Mouse (Mus musculus) left cerebral cortex, adult 8-10 months (tissue): ENCODE measurements at regions not wholly inside any gene's neighbourhood (a gene's known extent, or its start where the extent isn't known, plus 50 kb on each side); places are given as distances from the start of the nearest gene placed in this dataset.

Source experiments
- DNase-seq, 2 experiments: peaks; one replicate each; pipeline ENCODE4 v3.0.0; 2022; ENCODE audit warnings: low spot score in 2 of 2

DNA sequence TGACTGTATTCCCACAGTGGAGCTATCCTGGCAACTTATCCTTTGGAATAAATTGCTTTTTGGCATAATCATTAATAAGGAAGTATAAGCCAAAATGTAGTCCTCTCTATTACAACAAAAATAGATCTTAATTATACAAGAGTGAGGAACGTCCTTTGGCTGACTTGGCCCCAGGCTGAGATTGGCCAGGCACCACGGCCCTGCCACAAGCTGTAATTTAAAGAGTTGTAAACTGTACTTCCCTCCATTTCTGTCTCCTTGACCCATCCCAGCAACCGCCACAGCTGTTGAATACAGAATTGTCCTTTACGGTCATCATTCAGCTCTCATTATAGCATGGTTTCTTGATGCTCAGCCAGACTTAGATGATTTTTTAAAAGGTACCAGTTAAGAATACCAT, 119.6 kb upstream of the Smad1 start:
- no peak for DNase-seq

DNA sequence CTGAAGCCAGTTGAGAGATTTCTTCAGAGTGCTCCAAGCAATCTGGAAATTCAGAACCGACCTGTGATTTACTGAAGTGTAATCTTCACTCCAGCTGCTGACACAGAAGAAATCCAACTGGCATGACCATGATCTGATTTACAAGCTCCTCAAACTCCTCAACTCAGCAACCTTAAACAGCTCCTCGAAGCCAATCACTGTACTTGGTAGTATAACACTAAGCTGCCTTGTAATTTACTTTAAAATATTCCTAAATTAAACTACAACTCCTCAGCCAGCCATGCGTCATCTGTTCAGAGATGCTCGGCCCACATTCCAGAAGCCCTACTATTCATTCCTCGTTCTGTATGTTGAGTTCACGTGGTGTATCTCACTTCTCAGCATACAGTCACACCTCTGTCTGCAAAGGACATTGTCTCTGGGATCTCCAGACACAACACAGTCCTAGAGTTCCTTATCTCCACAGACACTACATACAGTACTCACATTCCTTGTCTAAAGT, 116.0 kb upstream of the Smad1 start:
- no peak for DNase-seq

DNA sequence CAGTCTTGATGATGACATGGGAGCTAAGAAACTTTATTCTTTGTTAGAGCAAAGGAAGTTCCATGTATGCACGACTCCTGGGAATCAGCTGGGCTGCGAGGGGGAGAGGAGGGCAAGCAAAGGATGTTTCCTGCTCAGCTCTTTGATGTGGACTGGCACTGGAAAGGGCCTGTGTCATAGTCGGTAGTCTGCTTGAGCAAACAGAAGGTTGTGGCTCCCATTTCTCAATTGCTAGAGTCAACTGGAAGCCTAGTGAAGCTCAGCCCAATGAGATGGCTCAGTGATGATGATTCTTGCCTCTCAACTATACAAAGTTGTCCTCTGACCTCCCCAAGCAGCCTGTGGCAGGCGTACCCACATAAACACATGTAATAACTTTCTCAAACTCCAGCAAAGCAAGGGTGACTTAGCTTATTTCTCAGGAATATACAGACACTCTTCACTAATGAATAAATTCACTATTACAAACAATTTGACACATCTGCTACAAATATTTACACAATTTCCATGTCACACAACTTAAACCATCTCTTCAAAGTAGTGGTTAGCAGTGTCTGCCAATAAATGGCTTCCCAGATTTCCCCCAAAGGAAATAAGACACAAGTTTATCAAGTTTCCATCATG, 115.4 kb upstream of the Smad1 start:
- no peak for DNase-seq

DNA sequence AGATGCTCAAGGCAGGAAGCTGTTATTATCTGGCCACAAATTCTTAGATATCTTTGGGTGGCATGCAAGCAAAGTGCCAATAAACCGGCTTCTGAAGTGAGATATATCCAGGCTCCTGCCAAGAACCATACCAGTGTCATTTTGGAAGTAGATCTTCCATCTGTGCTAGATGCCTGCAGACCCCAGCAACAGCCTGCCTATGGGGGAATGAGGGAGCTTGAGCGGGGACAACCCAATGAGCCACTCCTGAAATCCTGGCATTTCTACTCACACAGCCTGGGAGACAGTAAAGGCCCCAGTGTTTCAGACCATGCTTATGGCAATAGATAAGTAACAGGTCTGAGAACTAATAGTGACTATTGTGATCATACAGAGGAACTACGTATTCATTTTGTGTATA, 109.3 kb upstream of the Smad1 start:
- no peak for DNase-seq

DNA sequence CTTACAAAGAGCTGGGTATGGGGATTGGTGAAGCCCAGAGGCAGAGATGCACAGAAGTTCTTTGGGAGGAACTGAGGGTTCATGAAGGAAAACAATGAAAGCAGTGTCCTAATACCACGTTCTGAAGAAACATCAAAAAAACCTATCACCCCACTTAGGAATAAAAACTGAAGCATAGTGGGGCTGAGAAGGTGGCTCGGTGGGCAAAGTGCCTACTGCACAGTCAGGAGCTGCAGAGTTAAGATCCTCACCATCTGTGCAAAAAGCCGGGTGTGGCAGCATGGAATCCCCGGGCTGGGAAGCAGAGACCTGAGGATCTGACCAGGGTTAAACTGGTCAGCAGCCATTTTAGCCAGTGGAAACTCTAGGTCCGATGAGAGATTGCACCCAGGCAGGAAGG, 106.1 kb upstream of the Smad1 start:
- no peak for DNase-seq

DNA sequence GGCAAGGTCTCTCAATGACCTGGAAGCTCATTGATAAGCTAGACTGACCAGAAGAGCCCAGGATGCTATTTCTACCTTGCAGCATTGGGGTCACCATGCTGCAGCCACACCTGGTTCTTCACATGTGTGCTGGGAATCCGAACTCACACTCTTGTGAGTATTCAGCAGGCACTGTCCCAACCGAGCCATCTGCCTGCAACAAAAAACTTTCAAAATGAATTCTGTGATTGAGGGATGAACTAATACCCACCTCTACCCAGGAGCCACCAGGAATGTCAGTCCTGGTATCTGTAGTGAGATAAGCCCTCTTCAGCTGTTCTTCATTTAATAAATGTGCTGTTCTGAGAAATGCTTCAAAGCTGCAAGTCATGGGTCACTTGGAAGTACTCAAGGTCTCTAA, 104.6 kb upstream of the Smad1 start:
- no peak for DNase-seq

DNA sequence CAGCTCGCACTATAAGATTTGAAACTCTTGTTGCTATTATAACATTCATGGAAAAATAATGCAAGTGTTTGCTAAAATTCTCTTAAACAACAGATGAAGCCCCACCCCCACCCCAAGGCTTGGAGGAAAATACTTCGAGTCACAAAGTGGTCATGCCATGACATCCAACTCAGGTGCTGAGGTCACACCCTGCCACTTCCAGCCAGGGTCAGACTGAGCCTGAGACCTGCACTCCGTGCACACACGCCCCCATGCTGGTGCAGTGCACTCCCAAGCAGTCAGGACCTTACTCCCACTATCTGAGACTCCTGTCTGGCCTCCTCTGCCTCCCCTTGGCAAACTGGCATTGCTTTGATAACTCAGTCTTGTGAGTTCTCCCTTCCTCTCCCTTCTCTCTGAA, 102.7 kb upstream of the Smad1 start:
- no peak for DNase-seq

DNA sequence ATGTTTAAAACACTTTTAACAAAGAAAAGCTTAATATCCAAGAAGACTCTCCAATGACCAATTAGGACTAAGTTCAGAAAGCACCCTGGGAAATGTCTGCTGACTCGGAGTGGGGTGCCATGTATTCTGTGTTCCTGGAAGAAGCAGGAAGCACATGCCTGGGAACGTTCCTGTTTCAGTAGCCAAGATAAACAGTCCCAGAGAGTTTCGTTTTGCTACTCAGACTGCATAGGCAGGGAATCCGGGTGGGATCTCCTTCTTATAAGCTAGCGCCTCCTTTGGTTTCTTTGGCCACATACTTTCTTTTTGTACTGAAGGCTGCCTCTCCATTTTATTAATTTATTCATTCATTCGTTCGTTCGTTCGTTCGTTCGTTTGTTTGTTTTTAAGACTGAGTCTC, 101.9 kb upstream of the Smad1 start:
- DNase-seq, result no peak

DNA sequence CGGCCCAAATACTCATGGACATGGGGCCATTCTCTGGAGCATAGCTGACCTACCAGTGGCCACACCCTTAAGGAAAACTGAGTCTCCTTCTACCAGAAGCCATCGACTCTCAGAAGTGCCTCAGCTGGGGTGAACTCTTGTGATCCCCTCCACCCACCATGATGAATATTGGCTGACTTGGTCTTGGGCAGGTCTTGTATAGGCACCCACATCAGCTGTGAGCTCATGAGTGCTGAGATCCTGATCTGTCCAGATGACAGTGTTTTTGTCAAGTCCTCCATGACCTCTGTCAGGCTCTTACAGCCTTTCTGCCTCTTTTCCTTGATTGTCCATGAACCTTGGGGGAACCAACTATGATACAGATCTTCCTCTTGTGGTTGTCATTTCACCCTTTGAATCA, 99.9 kb upstream of the Smad1 start:
- no peak for DNase-seq

DNA sequence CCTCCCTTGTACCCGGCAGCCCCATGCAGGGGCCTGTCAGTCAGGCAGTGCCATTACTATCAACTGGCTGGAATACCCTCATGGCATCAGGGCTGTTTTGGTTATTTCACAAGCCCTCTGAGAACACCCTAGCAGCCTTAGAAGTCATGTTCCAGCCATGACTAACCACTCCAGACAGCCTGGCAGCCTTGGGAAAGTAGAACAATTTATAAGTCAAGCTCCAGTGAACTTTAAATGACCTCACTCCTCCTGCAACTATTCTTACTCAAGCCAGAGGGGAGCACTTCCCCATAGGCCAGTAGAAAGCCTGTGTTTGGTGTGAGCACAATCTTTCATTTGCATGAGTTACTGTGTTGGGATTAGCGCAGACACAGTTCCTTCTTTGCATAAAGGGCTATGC, 99.3 kb upstream of the Smad1 start:
- no peak for DNase-seq

DNA sequence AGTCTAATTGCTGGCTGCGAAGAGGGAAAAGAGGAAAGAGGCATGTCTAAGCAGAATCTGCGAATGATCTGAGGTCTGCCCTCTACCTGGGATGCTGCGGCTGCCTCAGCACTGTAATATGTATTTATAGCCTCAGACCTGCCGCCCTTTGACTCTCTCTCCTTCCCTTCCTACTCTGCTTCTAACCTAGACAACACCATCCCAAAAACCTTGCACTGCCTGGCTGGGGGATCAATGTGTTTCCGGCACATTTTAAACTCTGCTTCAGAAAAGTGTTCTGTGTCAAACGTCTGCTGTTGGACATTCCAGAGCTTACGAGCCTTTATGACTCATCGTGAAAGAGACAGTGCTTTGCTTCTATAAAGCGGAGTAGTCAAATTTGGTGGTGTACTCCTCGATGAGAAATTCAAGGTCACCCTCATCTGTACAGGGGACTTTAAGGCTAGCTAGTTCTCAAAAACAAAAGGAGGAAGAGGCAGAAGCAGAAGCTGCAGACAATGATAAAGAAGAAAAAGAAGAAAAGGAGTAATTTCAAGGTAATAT, 91.9 kb upstream of the Smad1 start:
- DNase-seq, result no peak

DNA sequence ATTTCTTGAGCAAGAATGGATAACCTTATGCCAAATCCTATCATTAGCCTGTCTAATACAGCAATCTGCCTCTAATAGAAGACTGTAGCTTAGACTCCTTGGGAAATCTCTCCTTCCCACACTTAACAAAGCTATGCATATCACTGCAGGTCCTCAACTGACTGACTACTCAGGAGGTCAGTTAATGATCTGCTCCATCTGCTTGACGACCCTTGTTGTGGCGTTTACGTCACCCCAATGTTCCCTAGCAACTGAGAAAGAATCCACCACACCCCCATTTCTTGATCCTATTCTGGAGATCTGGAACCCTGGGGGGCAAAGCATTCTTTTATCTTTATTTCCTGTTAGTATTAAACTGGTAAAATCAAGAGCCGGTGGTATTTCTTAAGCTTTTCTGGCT, 91.4 kb upstream of the Smad1 start:
- no peak for DNase-seq

DNA sequence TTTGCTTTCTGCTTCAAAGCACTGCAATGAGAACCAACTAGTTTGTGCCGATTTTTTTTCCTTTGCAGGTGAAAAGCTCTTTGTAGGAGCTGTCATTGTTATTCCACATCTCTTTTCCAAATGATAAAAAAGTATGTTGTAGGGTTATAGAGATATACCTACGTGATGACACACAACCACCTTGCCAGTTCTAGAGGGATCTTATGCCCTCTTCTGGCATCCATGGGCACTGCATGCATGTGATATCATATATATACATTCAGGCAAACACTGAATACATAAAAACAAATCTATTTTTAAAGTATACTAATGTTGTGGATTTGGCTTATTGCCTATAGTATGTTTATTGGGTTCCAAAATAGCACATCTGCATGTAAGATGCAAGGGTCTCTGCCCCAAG, 89.5 kb upstream of the Smad1 start:
- DNase-seq, result no peak

DNA sequence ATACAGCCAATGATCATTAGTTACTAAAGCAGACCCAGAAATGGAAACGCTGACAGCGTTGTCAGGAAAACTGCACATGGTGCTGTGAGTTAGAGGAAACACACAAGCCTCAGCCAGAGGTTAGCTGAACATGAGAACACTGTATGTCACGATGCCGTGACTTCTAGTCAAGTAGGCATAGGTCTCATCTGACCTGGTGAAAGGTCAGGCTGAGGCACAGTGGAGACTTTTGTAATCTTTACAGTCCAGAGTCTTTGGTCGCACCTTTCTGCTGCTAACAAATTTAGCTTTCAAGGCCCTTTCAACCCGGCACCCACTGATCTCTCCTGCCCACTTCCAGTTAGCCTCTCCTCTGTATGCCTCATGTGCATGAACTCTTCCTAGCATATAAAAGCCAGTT, 88.3 kb upstream of the Smad1 start:
- DNase-seq, result no peak

DNA sequence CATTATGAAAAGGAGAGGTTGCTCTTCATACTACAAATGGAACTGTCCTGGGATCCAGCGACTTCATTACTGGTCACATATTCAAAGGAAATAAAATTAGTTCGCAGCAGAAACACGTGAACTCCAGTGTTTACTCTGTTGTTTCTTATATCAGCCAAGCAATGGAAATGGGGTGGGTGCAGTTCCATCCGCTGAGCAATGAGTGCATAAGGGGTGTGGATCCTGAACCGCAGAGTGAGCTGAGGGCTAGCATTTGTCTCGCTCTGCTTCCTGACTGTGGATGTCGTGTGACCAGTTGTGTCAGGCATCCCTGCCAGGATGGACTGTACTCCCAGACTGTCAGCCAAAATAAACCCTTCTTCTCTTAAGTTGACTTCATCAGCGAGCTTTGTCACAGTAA, 80.0 kb upstream of the Smad1 start:
- DNase-seq, result no peak

DNA sequence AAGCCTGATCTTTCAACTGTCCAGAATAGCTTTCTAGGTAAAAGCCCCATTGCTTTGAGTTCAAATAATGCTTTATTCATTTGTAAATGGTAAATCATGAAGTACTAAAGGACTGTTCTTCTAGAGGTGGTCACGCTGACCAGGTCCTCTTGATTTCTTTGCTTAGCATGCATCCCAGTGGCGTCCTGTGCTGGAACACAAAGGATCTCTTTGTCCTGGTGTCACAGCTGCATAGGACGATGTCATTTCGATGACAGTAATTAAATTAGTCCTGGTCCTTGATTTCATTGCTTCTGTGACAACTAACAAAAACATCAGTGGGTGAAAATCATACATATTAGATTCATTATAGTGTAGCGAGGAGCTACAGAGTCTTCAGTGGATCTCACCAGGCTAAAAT, 76.7 kb upstream of the Smad1 start:
- DNase-seq, result no peak

DNA sequence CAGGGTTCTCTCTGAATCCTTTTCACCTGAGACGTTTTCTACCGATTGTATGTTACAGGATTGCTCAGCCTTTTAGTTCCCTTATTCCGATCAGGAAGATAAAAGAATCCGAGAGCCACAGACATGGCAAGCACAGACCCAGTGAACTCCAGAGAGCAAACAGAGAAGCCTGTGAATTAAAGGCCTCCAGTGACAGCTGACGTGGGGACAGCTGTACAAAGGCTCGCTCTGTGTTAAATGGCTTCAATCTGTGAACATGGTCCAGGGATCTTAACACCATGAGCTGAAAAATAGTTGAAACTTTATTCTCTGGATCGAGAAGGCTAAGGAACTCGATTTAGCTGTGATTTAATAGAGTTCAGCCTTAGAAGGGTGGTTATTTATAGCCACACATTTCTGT, 75.4 kb upstream of the Smad1 start:
- DNase-seq, result no peak

DNA sequence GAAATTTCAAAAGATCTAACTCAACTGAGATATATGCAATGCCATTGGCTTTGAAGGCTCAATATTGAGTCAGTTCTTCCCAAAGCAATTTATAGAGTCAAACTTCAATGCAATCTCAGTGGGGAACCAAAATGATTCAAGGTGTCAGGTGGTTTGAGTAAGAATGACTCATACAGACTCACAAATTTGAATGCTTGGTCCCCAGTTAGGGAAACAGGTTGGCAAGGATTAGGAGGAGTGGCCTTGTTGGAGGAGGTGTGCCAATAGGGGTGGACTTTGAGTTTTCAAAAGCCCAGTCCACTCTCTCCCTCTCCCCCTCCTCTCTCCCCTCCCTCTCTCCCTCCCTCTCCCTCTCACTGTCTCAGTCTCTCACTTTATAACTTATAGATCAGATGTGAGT, 52.8 kb upstream of the Smad1 start:
- no peak for DNase-seq

DNA sequence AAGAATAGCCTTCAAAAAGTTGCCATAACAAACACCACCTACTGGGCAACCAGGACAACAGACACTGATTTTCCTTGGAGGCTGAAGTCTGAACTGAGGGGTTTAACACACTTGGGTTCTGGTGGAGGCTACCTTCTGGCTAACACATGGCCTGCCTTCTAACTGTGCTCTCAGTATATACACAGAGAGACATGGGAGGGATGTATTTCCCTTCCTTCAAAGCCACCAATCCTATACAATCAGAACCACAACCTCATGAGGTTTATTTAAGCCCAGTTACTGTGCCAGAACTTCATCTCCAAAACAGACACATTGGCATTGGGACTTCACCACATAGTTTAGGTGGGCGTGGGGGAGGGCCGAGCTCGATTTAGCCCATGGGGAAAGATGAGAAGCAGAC, 50.1 kb upstream of the Smad1 start:
- DNase-seq, result no peak
